Mouse (Mus musculus) cerebellum, postnatal 10 days (tissue): Measurements from ENCODE around the gene Syce1l.

Experiments
- DNase-seq, 2 experiments: peaks; one replicate each; pipeline ENCODE4 v3.0.0; 2021; ENCODE audit warnings: mixed read lengths in 2 of 2

Syce1l gene

DNA sequence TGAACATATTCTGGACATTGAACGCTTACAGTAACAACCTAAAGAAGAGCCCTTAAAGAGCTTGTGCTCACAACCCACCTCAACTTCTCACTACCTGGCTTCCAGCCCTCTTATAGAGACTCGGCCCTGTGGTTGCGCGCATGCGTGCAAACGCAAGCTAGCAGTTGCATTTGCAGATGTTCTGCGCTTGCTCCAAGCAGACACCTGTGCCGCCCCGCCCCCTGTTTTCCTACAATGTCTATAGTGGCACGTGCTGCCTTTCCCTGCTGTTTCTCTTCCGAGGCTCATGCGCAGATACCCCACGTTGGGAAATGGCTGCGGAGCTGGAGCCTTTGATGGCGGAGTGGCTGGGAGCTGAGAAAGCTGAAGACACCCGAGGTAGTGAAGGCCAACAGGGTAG, at the start of gene Syce1l:
Gene Syce1l, plus strand, starts transcription at position 288 of the 400 bp plus-strand sequence.
- no peak for DNase-seq

GRCm38 (mm10) chr8:113598401-113598800, 44.6 kb upstream of the Syce1l start:
- DNase-seq = no peak

DNA sequence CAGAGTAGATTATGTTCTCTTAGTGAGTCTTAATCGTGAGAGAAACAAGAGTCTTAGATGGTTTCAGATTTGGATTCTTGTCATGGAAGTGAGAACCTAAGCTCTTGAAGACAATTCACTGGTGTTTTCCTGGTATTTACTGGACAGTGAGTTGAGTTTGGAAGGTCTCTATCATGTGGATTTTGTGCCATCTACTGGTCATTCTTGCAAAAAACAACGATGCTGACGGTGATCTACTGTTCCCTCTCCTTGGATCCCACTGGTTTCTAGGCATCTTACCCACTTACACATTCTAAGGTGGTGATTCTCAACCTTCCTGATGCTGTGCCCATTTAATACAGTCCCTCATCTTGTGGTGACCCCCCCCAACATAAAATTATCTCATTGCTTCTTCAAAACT, 10.4 kb upstream of the Syce1l start:
- peak; percentile 71 to 81 for DNase-seq

DNA sequence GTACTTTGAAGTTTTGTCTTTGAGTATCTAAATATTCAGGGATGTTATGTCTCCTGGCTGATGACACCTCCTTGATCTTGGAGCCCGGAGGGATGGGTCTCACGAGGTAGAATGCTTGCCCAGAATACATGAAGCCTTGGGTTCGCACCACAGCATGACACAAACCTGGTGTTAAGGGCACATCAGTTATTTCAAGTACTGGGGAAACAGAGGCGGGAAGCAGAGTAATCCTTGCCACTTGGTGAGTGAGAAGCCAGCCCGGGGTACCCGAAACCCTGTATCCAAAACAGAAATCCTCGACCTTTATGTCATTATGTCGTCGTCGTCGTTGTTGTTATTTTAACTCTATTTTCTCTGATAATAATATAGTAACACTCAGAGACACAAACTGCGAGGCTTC, 8.9 kb upstream of the Syce1l start:
- peak in 1 of 2 experiments; percentile 27 for DNase-seq

- peak; percentile 99 for DNase-seq
Observed at GRCm38 (mm10) chr8:113634670-113635591, 8.1 kb upstream of the Syce1l start, which contains the start of gene Mon1b. Gene Mon1b (plus strand): TSS chr8:113635587.

DNA sequence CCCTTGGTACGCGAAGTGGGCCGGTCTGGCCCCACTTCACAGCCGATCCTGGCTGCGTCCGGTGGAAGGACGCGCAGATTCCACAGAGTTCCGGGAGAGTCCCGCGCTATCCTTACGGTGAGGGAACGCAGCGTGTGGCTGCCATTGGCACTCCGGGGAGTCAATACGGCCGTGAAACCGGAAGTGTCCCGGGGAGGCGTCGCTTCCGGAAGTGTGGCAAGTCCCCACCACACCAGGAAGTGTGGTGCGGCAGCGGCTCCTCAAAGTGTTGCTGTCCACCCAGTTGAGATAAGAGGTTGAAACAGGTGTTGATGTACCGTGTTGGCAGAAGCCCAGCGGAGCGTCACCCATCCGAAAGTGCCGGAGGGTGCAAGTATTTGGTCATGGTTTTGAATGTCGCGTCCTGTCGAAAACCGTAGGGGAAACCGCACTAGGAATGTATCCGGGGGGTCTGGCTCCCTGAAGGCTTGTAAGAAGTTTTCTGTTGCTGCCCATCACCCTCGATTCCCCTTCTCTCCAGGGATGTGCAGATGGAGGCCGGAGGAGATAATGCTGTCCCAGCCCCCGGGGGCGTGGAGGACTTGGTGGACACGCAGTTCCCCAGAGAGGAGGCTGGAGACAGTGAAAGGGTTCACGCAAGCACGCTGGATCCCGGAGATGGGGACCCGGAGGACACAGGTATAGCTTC, 7.3 kb upstream of the Syce1l start:
- no peak for DNase-seq

GRCm38 (mm10) chr8:113636280-113636628, 6.8 kb upstream of the Syce1l start:
- peak in 1 of 2 experiments; percentile 25 for DNase-seq

GRCm38 (mm10) chr8:113640357-113640756, 2.7 kb upstream of the Syce1l start:
- DNase-seq = no peak

DNA sequence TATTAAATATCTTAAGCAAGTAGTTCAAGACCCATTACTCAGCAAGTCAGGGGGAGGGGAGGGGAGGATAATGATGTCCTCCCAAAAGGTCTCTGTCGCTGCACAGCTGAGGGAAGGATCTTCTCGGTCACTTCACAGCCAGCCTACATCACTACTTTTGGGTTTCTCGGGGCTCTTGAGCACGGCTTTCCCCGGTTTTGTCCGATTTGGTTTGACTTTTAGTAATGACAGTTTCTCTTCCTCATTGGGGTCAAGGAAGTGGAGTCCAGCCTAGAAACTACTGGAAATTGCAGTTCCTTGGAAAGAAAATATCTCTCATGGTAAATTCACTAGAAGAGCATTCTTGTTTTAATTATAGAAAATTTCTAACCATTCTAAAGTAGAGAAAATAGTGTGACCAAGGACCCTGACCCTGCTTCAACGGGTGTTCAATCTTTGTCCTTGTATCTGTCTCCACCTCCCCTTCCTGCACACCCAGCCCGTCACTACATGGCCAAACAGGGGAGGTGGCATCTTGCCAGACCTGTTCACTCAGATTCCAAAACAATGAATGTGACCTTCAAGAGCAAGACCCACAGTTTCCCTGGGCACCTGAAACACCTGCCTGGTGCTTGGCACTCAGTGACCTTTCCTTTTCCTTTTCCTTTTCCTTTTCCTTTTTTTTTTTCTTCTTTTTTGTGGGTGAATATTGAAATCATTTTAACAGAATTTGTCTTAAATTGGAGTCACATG, 632 bp downstream of the Syce1l start:
- DNase-seq = peak in 1 of 2 experiments; percentile 32

DNA sequence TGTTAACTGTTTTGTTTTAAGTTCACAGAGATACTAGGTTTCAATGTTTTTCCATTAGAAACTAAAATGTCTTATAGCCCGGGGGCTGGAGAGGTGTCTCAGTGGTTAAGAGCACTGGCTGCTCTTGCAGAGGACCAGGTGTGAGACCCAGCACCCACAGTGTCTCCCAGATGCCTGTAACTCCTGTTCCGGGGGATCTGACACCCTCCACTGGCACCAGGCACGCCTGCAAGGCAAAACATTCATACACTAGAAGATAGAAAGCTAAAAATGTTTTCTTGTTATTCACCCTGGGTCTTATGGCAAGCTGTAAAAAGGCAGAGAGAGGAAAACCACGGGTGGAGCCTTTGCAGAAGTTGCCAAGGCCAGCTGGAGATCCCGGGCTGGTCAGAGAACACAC, 2.2 kb downstream of the Syce1l start:
- no peak for DNase-seq

GRCm38 (mm10) chr8:113652450-113652849, 9.4 kb downstream of the Syce1l start:
- no peak for DNase-seq

DNA sequence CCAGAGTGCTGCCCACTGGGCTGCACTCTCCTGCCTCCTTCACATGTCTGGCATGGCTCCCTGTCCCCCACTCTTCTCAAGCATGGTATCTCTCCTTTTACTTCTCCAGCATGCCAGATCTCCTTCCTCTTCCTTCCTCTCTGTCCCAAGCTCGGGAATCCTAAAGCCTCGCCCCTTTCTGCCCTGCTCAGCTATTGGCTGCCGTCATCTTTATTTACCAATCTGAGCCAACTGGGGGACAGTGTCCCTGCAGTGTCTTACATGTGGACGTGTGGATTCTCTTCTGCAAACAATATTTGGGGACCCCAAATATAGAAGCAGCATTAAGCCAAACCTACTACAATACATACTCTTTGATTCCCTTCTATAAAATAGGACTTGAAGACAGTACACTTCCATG, 10.1 kb downstream of the Syce1l start:
- DNase-seq = no peak

GRCm38 (mm10) chr8:113656154-113656553, 13.1 kb downstream of the Syce1l start:
- DNase-seq = no peak

- no peak for DNase-seq
Observed at GRCm38 (mm10) chr8:113656681-113657298, 13.8 kb downstream of the Syce1l start.

DNA sequence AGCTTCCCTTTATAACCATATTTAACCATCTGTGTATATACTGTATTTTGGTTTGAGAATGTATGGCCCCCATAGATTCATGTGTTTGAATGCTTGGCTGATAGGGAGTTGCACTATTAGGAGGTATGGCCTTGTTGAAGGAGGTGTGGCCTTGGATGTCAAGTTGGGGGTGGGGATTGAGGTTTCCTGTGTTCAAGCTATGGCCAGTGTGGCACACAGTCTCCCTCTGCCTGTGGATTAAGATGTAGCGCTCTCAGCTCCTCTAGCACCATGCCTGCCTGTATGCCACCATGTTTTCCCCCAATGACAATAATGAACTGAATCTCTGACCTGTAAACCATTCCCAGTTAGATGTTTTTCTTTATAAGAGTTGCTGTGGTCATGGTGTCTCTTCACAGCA, 17.1 kb downstream of the Syce1l start:
- DNase-seq = no peak

GRCm38 (mm10) chr8:113664544-113664943, 21.5 kb downstream of the Syce1l start:
- peak; percentile 95 for DNase-seq

DNA sequence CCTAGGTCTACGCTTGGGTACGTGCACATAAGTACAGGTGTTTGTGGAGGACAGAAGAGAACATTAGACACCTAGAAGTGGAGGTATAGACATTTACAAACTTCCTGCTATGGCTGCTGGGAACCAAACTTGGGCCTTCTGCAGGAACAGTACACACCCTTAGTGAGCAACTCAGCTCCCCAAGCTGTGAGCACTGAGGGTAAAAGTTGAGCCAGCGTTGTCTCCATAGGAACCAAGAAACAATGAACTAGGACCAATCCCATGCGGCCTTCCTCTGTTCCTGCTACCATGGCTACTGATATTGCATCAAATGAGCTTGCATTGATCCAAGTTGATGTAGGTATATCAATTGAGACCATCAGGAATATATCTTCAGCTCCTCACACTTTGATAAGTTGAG, 22.0 kb downstream of the Syce1l start:
- no peak for DNase-seq

- DNase-seq = no peak
Observed at GRCm38 (mm10) chr8:113665951-113666350, 22.9 kb downstream of the Syce1l start.

GRCm38 (mm10) chr8:113666714-113667432, 23.9 kb downstream of the Syce1l start:
- DNase-seq = no peak

- peak; percentile 34 to 39 for DNase-seq
Observed at GRCm38 (mm10) chr8:113669924-113670323, 26.9 kb downstream of the Syce1l start.

DNA sequence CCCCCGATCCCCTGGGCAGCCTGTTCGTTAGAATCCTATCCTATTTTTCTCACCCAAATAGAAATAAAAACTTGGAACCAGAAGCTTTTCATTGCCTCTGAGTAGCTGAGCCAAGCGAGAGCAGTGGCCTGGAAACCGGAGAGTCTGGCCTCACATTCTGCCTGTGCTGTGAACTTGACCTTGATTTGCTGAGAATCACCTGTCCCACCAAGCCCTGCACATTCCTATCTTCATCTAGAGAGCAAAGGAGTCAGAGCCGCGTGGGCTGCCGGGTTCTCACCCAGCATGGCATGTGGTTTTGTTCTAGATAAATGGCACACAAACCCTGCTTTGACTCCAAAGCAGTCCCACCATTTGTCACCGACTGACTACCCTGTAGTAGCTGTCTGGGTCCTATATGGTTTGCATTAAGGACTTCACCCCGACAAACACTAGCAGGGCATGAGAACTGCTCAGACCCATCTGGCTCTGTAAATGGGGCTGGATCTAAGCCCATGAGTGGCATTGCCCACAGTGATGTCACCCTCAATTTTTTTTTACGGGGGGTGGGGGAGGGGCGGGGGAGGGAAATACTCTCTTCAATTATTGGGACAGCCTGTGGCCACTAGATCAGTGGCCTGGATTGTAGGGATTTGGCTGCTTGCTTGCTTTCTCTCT, 29.7 kb downstream of the Syce1l start:
- DNase-seq = peak; percentile 69 to 73

DNA sequence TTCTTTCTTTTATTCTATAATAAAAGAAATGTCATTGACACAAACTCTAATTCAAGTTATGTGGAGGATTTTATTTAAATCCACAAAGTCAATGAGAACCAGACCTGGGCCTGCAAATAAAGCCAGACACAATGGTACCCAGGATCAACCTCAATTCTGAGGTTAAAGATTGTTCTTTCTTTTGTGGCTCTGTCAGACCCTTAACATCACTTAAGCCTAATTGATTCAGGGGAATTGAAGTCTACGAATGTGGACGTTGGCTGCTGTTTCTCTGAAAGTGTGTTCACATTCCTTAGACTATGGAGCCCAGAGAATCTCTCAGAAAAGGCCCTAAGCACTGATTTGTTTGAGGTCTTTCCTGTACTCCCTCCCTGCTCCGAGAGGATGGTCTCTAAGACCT, 30.3 kb downstream of the Syce1l start:
- no peak for DNase-seq
